8 mouse cellular contexts compared by ENCODE assay signal in the genomic region with DNA sequence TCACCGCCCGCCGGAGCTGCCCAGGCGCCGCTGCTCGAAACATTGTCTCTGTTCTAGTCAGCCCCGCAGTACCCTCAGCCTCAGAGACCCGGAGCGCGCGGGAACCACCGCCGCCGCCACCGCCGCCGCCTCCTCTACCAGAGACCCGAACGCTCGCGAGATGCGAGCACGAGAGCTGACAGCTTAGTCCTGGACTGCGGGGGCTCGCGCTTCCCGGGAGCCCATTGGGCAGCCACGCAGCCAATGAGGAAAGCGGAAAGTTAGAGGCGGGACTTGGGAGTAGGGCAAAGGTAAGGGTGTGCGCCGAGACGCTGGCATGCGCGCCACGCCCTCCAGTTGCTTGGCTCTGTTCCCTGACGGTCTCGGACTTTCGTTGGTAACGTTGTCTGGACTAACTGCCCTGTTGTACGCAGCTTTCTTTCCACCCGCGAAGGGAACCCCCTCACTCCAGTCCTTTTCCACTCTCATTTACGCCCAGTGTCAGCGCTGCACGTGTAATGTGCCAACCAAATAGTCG. TPM values are rescaled to one million over a fixed set of nuclear protein-coding genes. Genes with fewer than 3 reads are reported as not detected.
A peak's percentile ranks its signal among the peaks of the same experiment; 100 is the strongest.
DNase-seq lines count a peak whose midpoint lies in the region; ATAC-seq lines count a peak whose summit lies in the region.

A gene (minus strand): TSS at position 217 of the 517 bp plus-strand sequence.

- H3K9me3 ChIP-seq in hindbrain, embryonic 16.5 days (ENCODE audit: control insufficient read depth, low read length): no peaks in the 10 kb centered on the region

- 0% methylated on average over 41 of the region's 47 CpGs for whole genome bisulfite sequencing in hindbrain, embryonic 16.5 days
- under 1% methylated on average over 47 of the region's 47 CpGs for WGBS in macrophage (ENCODE audit: missing documents)

- H3K27me3 ChIP-seq in hindbrain, embryonic 16.5 days (replicated peaks; ENCODE audit: control insufficient read depth, insufficient read depth, low read length): peaks cover 10% of the 10 kb centered on the region

- no peaks in the 10 kb centered on the region for H3K36me3 ChIP-seq in hindbrain, embryonic 16.5 days (ENCODE audit: control insufficient read depth, insufficient read depth, low read length)
- H3K36me3 ChIP-seq in macrophage (ENCODE audit: inconsistent target): no peaks in the 10 kb centered on the region

- peak within 1 kb of the TSS; percentile 77 for H3K9ac ChIP-seq in hindbrain, embryonic 16.5 days (ENCODE audit: low read depth, low read length)

- H3K4me1 ChIP-seq in hindbrain, embryonic 16.5 days (ENCODE audit: control insufficient read depth, insufficient read depth, low read depth, low read length): peaks cover 12% of the 10 kb centered on the region

- peak within 1 kb of the TSS; percentile 62 for H3K4me3 ChIP-seq in hindbrain, embryonic 16.5 days (ENCODE audit: low read length)
- H3K4me3 ChIP-seq in macrophage (ENCODE audit: inconsistent target): peak within 1 kb of the TSS; percentile 58

- peak; percentile 90 for DNase-seq in WW6 (ENCODE audit: low read depth, low spot score)
- peak; percentile 77 to 92 for DNase-seq in cerebellum, postnatal 4 days (ENCODE audit: low spot score in 2 of 2)
- peak; percentile 96 for DNase-seq in gastrocnemius, adult 18-20 months (ENCODE audit: low spot score)
- DNase-seq in left cerebral cortex, adult 18-20 months (ENCODE audit: low spot score in 2 of 2): peak; percentile 92 to 95
- peak; percentile 96 for DNase-seq in right cerebral cortex, adult 18-20 months
- DNase-seq in urinary bladder, postnatal 10 days (ENCODE audit: low spot score): peak; percentile 84

- H3K79me2 ChIP-seq in macrophage (ENCODE audit: inconsistent target): peaks cover 44% of the 10 kb centered on the region

- H3K4me2 ChIP-seq in hindbrain, embryonic 16.5 days (ENCODE audit: low read length): peak within 1 kb of the TSS; percentile 94

- peak within 1 kb of the TSS; percentile 76 for H3K27ac ChIP-seq in hindbrain, embryonic 16.5 days (ENCODE audit: low read depth, low read length)
- peak within 1 kb of the TSS; percentile 39 for H3K27ac ChIP-seq in macrophage

- ATAC-seq in hindbrain, embryonic 16.5 days: peak; percentile 100

RNA-seq across cellular contexts. Expression of the gene that starts here (rescaled TPM):
- total RNA-seq in gastrocnemius, adult 18-20 months (2021): 100 to 1,000 TPM; 260 to 304 TPM
- polyA plus RNA-seq in hindbrain, embryonic 16.5 days (2015; fragmentation: Nextera tagmentation; extraction: Ambion mirVana): 99.7 and 111 TPM in 2 replicates
- 10 to 100 TPM; 37.0 to 42.5 TPM for total RNA-seq in left cerebral cortex, adult 18-20 months (2021)
- total RNA-seq in macrophage (2018; cell fraction: chromatin; rRNA removed): 10 to 100 TPM; 14.1 to 38.8 (median 21.9) TPM
- total RNA-seq in macrophage (2018; cell fraction: cytosol; rRNA removed): 10 to 100 TPM; 41.1 to 65.7 (median 54.5) TPM
- 10 to 100 TPM; 15.6 to 35.4 (median 19.3) TPM for total RNA-seq in macrophage (2018; cell fraction: nucleus; rRNA removed)
- polyA plus RNA-seq in macrophage (2018): 63.1 to 73.4 TPM (median 72.9 TPM) in 3 replicates

Comparison
In these comparisons a context has a peak if more than half of its experiments do, and no peak if none do; other contexts are left out.
1. Peak in every context shown above with its lines: DNase-seq, ATAC-seq, H3K4me3 ChIP-seq and H3K27ac ChIP-seq.
2. RNA of the gene that starts here (total RNA-seq): 260 to 304 TPM in gastrocnemius, adult 18-20 months; 37.0 to 42.5 TPM in left cerebral cortex, adult 18-20 months; every median in the first group is over 4 times any median in the second.